Mouse (Mus musculus) layer of hippocampus, adult 18-20 months (tissue): ENCODE measurements at regions not wholly inside any gene's neighbourhood (a gene's known extent, or its start where the extent isn't known, plus 50 kb on each side); places are given as distances from the start of the nearest gene placed in this dataset.
A peak's percentile ranks its signal among the peaks of the same experiment; 100 is the strongest.

Experiments
- DNase-seq, 2 experiments: peaks; one replicate each; pipeline ENCODE4 v3.0.0; 2022; ENCODE audit warnings: low spot score in 2 of 2

DNA sequence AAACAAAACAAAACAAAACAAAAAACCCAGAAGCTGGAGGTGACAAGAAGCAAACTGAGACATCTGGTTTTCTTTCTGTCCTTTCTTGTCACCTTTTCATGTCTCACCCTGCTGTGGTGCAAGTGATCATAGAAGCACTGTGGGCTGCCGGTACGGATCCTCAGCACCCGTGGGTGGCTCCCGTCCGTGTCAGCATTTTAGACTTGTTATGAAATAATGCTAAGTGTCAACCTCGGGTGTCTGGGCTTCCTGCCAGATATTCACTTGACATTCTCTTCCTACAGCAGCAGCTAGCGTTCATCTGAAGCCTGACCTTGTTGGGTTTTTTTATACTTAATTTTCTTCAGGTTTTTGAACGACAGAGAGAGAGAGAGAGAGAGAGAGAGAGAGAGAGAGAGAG is 404.7 kb downstream of the Pla2g4a start:
- peak; percentile 19 to 51 for DNase-seq

DNA sequence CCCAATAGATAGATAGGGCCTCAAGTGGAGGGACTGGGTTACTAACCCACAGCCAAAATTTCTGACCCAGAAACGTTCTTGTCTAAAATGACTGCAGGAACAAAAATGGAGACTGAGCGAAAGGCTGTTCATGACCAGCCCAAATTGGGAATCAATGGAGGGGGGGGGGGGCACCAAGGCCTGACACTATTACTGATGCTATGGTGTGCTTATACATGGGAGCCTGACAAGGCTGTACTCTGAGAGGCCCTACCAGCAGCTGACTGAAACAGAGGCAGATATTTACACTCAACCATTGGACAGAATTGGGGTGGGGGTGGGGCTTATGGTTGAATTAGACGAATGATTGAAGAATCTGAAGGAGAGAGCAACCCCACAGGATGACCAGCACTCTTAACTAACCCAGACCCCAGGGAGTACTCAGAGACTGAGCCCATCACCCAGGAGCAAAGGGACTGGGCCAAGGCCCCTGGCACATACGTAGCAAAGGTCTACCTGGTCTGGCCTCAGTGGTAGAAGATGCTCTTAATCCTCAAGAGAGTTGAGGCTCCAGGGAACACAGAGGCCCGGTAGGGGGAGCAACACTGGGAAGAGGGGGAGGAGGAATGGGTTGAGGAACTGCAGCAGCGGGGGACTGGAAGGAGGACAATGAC is 405.6 kb downstream of the Pla2g4a start:
- no peak for DNase-seq

DNA sequence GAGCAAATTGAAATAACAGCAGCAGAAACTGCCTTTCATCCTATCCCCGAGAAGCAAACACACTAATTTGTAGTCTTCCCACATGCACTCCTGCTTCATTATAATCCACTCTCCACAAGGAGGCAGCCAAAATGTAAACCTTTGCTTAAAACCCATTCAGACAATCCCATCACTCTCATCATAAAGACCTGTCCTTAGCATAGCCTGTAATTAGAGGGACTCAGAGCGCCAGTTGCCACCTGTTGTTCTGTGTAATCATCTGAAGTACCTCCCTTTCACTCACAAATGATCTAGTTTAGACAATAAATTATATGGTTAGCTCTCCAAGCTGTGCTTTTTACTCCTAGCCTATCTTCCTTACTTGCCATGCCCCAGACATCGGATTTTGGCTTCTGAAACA is 415.0 kb downstream of the Pla2g4a start:
- no peak for DNase-seq

DNA sequence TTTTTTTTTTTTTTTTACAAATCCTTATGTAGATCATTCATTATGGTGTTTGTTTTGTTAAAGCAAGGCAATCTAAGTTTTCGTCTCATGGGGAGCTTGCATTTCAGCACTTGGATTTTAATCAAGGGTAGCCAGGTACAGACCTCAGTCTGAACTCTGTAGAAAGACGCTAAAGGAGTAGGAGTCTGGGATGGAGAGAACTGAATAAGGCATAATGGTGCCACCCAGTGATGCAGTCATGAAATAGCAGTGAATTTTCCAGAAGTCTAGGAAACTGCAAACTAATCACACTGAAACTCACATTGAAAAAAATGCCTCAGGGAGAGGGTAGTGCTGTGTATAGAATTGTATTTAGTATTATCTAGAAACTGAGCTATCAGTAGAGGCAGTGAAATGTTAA is 419.7 kb downstream of the Pla2g4a start:
- DNase-seq = peak; percentile 4 to 26

DNA sequence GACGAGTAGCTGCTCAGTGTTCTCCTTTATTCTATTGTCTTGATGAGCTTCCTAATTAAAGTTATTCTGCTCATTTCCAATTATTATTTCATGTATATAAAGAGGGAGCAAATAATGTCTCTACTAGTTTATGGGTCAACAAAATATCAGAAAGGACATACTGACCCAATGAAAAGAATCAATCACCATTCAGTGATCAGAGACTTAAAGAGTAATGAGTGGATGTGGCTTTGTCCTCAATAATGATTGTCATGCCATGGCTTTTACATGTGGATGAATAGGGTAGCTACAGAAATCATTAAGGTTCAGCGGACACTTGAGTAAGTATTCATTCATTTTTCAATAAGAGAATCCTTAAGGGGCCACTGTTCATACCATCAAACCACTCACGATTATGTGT is 427.4 kb downstream of the Pla2g4a start:
- DNase-seq = no peak
